Mouse (Mus musculus) R1 (cell line): Measurements from ENCODE around the gene Brms1.
"Not testable (repeated sequence)": the region's sequence is repeated elsewhere in the genome, so short reads cannot be mapped to it uniquely, and the experiment has no call there.

ENCODE experiments used
- DNase-seq: peaks from one replicate; pipeline ENCODE4 v3.0.0-alpha.2; 2018; ENCODE audit warnings: low read depth, low spot score

The Brms1 gene

DNA sequence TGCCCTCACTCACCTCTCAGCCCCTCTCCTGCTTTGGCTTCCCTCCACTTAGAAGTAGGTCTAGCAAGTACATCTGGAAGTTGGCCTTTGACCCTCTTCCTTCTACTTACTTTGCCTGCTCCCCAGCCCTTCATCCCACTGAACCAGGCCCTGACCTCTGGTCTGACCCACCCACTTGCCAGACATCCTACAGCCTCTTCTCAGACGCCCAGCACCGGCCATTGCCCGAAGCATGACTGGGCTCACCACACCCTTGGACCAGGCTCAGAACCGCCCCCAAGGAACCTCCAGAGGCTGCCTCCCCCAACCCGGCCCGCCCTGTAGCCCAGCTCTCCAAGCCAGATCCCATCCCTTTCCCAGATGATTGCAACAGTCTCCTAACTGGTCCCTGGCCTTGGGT is 21.3 kb downstream of the Brms1 start:
- DNase-seq: no peak

GRCm38 (mm10) chr19:5065104-5065503 is 23.9 kb downstream of the Brms1 start:
- no peak for DNase-seq

DNA sequence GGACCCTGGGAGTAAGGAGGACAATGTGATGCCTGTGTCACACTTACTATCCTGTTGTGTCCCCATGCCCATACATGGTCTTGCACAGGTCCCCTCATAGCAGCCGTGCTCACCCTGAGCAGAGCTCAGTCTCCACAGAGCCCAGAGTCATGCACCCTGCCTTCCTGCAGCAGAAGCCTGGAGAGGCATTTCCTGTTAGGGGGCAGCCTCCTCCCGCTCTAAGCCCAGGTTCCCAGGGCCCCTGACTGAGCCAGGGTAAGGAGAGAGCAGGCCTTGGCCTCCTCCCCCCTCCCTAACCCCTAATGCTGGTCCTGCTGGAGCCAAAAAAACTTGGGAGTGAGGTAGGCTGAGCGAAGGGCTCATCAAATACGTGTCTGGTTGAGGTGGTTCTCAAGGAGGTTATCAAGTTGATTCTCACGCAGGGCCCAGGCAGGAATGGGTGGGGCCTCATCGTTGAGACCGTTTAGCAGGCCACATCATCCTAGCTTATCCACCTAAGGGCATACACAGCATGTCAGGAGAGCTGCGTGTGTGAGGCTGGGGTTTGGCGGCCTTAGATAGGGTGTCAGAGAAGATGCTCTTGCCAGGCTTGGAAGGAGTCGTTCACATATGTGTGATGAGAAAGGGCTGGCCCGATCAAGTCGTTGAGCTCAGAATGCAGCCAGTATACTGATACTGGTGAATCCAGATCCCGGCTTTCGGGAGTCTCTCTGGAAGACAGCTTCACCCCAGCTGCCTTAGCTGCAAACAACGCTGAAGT is 26.1 kb downstream of the Brms1 start:
- peak; percentile 33 for DNase-seq

DNA sequence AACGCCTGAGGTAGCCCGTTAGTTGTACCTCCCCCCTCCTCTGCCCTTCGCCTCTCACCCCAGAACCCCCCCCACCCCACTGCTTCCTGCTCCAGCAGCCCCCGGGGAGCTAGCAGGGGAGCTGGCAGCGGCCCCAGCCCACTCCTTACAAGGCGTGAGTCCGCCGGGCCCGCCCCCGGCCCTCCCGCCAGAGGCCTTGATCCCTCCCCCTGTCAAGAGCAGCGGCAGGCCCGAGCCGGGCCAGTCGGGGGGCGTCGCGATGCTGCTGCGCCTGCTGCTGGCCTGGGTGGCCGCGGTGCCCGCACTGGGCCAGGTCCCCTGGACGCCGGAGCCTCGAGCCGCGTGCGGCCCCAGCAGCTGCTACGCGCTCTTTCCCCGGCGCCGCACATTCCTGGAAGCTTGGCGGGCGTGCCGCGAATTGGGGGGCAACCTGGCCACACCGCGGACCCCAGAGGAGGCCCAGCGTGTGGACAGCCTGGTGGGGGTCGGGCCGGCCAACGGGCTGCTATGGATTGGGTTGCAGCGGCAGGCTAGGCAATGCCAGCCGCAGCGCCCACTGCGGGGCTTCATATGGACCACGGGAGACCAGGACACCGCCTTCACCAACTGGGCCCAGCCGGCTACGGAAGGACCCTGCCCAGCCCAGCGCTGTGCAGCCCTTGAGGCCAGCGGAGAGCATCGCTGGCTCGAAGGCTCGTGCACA is 26.9 kb downstream of the Brms1 start, which contains the start of gene Cd248:
Cd248 (plus strand) TSS at position 212 of the 703 bp plus-strand sequence.
- peak; percentile 54 for DNase-seq

GRCm38 (mm10) chr19:5068570-5069234 is 27.5 kb downstream of the Brms1 start:
- no peak for DNase-seq

GRCm38 (mm10) chr19:5069486-5069885 is 28.3 kb downstream of the Brms1 start:
- DNase-seq: no peak

- no peak for DNase-seq
Observed at GRCm38 (mm10) chr19:5069978-5070377, 28.8 kb downstream of the Brms1 start.

- no peak for DNase-seq
Observed at GRCm38 (mm10) chr19:5071077-5071476, 29.9 kb downstream of the Brms1 start.

DNA sequence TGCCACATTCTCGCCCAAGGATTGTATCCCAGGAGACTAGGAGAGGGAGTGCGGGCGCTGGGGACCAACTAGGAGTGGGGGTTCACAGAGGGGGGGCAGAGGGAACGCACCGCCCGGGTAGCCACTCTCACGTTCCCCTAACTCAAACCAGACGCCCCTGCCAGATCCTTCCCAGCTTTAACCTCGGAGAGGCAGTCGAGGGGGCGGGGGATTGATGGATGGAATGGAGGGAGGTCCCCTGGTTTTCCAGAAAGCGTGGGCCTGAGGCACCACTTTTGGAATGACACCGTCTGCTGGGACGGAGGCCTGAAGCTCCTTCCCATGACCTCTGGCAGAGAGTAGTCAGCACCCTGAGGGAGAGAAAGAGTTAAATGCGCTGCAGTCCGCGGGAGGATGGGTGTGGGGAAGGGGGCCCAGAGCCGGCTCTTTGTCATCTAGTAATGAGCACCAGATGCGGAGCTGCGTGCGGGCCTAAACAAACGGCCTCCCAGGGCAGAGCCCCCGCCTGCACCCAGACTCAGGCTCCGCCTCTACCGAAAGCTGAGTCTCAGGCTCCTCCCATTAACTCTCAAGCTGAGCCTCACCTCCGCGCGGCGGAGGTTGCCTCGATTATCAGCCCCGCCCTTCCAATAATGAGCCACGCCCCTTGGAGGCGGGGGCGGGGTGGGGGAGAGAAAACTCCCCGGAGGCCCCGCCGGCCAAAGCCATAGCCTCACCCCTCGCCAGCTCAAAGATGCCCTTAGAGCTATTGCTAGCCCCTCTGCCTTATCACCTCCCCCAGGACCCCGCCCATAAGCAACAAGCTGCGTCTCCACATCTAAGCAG is 30.6 kb downstream of the Brms1 start:
- DNase-seq: peak; percentile 96

DNA sequence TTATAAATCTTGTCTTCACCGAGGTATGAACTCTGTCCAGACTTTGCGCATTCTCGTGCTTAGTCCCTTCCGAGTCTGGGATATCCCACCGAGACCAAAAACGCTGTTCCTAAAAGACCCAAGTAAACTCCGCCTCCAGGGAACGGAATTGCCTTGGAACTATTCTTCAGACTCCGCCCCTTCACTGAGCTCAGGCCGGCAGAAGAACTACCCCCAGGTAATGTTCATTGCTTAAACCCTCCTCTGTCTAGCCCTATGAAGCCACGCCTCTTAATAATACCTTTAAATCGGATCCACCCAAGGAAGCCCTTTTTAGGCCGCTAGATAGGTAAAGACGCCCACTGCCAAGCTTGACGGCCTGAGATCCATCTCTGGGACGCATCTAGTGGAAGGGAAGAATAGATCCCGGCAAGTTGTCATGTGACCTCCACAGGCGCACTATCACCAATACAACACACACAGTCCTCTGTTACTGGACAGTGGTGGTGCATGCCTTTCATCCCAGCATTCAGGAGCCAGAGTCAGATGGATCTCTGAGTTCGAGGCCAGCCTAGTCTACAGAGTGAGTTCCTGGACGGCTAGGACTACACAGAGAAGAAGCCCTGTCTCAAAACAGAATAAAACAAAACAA is 31.4 kb downstream of the Brms1 start:
- peak; percentile 92 for DNase-seq

- DNase-seq: peak; percentile 89
Observed at GRCm38 (mm10) chr19:5073028-5073427, 31.9 kb downstream of the Brms1 start.

DNA sequence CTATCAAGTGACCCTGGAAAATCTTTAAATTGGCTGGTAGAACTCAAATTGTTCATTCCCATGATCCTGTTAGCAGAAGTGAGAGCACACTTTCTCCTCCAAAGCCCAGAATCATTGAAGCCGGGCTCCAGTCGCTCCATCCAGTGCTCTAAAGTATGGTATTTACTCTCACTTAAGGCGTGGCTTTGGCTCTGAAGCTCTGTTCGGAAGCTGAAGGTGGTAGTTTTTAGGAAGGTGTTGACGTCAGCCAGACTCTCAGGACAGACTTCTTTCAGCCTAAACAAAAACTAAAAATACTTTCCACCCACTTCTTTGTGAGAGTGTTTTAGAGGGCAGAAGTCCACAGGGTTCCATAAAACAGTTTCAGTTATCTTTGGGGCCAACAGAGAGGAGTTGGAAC is 32.4 kb downstream of the Brms1 start:
- DNase-seq: no peak

DNA sequence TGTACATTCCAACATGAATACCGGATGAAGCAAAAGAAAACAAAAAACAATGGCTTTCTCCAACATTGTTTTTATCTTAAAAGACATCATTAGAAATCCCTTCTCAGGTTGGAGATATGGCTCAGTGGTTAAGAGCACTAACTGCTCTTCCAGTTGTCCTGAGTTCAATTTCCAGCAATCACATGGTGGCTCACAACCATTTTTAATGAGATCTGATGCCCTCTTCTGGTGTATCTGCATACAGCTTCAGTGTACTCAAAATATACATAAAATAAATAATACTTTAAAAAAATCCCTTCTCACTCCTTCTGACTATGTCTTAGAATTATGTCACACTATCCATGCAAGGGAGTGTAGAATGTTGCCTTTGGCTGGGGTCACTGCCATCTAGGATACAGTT is 38.1 kb downstream of the Brms1 start:
- DNase-seq: no peak

GRCm38 (mm10) chr19:5082005-5082404 is 40.9 kb downstream of the Brms1 start:
- DNase-seq: no peak

- no peak for DNase-seq
Observed at GRCm38 (mm10) chr19:5082596-5082995, 41.4 kb downstream of the Brms1 start.

- DNase-seq: no peak
Observed at GRCm38 (mm10) chr19:5083961-5084833, 43.0 kb downstream of the Brms1 start.

DNA sequence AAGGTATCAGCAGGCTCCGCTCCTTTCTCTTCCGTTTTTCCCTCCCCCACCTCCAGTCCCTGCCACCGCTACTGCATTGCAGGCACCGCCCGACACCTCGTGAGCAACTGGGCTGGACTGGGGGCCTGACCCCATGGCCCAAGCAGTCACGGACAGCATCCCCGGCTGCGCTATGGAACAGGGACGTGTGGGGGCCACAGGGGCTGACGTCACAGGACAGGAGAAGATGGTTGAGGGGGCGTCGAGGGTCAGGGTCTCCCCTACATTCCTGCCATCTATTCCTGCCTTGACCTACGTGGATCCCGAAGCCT is 43.6 kb downstream of the Brms1 start:
- DNase-seq: no peak

DNA sequence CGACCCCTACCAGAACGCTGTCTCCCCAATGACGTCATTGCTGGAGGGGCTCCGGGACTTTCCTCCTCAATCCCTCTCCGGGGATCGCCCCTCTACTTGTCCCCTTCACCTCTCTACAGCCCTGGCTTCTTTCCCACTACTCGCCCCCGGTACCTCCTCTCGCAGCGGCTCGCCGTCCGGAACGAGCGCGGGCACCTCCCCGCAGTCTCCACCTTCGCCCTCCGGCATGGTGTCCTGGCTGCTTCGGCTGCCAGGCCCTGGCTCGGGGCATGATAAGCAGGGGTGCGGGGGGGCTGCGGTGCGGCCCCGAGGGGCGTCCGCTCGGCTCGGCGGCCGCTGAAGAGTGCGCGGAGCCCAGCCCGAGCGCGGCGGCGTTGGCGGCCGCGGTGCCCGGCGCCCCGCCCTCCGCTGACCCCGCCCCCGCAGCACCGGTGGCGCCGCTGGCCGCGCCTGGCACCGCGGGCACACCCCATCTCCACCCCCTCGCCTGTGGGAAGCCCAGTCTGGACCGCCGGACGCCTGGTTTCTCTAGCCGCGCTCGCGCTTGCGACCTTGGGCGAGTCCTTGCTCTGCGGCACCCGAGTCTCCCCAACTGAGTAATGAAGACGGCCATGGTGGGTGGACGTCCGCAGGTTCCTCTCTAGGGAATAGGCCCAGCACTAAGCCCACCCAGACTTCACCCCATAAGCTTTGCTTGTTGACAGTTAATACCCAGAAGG is 44.1 kb downstream of the Brms1 start, which contains the start of gene Tmem151a:
Tmem151a (minus strand) TSS at position 387 of the 719 bp plus-strand sequence.
- DNase-seq: no peak

- DNase-seq: not testable (repeated sequence)
Observed at GRCm38 (mm10) chr19:5086533-5086932, 45.4 kb downstream of the Brms1 start.
